Mouse (Mus musculus) olfactory bulb, adult 2 months (tissue): ENCODE data around the gene Ccdc12. TPM values are rescaled to one million over a fixed set of nuclear protein-coding genes. Genes with fewer than 3 reads are reported as not detected.

Source experiments
- H3K27ac ChIP-seq: fragments of 200-500 bp; 2 replicates; pipeline ENCODE4 v1.5.1; 2012; ENCODE audit warnings: low read depth, low read length; ENCODE audit not compliant: insufficient read depth
- H3K4me1 ChIP-seq: fragments of 200-500 bp; 2 replicates; pipeline ENCODE4 v1.6.1; 2012; ENCODE audit warnings: low read length; ENCODE audit not compliant: control insufficient read depth, insufficient read depth
- H3K4me3 ChIP-seq: fragments of 200-500 bp; 2 replicates; pipeline ENCODE4 v1.5.1; 2012; ENCODE audit warnings: mild to moderate bottlenecking, low read depth, low read length, moderate library complexity; ENCODE audit not compliant: insufficient read depth
- CTCF ChIP-seq: fragments of 200-500 bp; IDR thresholded peaks from 2 replicates; pipeline ENCODE4 v1.5.1; 2012; ENCODE audit warnings: low read depth, mild to moderate bottlenecking, low read length, moderate library complexity; ENCODE audit not compliant: insufficient read depth
- POLR2A ChIP-seq: fragments of 200-500 bp; IDR thresholded peaks from 2 replicates; pipeline ENCODE4 v1.6.1; 2012; ENCODE audit warnings: mild to moderate bottlenecking, low read depth, low read length, moderate library complexity; ENCODE audit not compliant: insufficient read depth
- WGBS: fragments of 180-500 bp; shearing (Covaris S2); methylation state at CpG from one replicate; pipeline ENCODE4 v1.1.7; 2018; 5-methylcytosine and 5-hydroxymethylcytosine counted together
- polyA plus RNA-seq: library from polyadenylated mRNA; stranded (reverse); fragments of >200 nt; gene quantifications from 2 replicates; pipeline ENCODE4 v1.2.4, GENCODE M21; 2012; ENCODE audit warnings: low replicate concordance; ENCODE audit not compliant: missing spikeins, insufficient read depth, insufficient read length

Ccdc12 gene
- polyA plus RNA-seq, 1 experiment, result not detected

DNA sequence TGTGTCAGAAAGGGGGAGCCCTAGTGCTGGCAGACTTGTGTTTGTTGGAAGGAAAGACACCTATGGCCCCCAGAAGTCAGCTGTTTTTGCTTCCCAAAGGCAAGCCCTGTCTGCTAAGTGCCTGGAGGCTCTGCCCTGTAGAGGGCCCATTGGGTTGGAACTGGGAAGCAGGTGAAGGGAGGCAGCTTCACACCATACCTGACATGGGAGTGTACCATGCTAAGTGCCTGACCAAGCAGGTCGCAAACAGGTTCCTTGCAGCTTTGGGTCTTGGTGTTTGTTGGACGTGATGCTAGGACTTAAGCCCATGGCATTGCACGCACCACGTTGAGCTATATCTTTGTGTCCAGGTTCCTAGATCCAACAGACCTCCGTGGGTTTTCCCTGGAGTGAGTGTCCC, 40.1 kb downstream of the Ccdc12 start:
- 92% methylated on average over 5 of the region's 5 CpGs for WGBS
- Histone ChIP-seq H3K4me1 (0 out of 2 replicates have a peak, but pooled peaks cover 6% of the 10 kb centered on the region), H3K27ac (no peak overlapping the region), H3K4me3 (no peak overlapping the region)
- TF ChIP-seq CTCF (no peak), POLR2A (no peak)

- Histone ChIP-seq H3K27ac (no peak overlapping the region), H3K4me3 (no peak overlapping the region), H3K4me1 (0 out of 2 replicates have a peak, but pooled peaks cover 6% of the 10 kb centered on the region)
- 85% methylated on average over 3 of the region's 3 CpGs for WGBS
- no peak for TF ChIP-seq POLR2A
Observed at GRCm38 (mm10) chr9:110697465-110697864, 41.2 kb downstream of the Ccdc12 start.

GRCm38 (mm10) chr9:110699574-110699973, 43.3 kb downstream of the Ccdc12 start:
- Histone ChIP-seq H3K4me3 (no peak overlapping the region), H3K4me1 (0 out of 2 replicates have a peak, but pooled peaks cover 6% of the 10 kb centered on the region), H3K27ac (no peak overlapping the region)
- TF ChIP-seq POLR2A, result no peak
- no peak for TF ChIP-seq CTCF
- 96% methylated on average over 3 of the region's 3 CpGs for WGBS

GRCm38 (mm10) chr9:110701114-110702032, 45.1 kb downstream of the Ccdc12 start:
- H3K4me3 ChIP-seq, result no peak overlapping the region
- 0 out of 2 replicates have a peak, but pooled peaks cover 6% of the 10 kb centered on the region for H3K4me1 ChIP-seq
- WGBS, result 73% methylated on average over 12 of the region's 12 CpGs
- no peak for TF ChIP-seq CTCF
- TF ChIP-seq POLR2A, result no peak
- no peak overlapping the region for H3K27ac ChIP-seq

DNA sequence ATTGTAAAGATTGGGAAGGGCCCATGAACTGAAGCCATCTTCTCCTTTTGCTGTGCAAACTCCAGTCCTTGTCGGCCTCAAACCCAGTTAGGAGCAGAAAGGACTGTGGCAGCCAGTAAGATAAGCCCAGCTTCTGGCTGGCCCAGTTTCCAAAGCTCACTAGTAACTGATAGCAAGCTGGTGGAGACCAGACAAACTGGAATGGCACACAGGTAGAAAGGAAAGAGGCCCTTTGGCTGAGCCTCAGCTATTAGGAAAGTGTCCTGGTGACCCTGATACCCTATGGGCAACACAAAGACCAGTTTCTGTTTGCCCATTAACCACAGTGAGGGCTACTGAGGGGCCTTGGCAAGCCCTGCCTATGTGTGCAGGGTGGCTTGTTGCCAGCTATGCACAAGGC, 46.5 kb downstream of the Ccdc12 start:
- H3K27ac ChIP-seq, result no peak overlapping the region
- TF ChIP-seq POLR2A (no peak), CTCF (no peak)
- 0 out of 2 replicates have a peak, but pooled peaks cover 6% of the 10 kb centered on the region for H3K4me1 ChIP-seq
- no peak overlapping the region for H3K4me3 ChIP-seq
- WGBS, result 66% methylated on average over 1 of the region's 1 CpGs

GRCm38 (mm10) chr9:110703951-110704350, 47.6 kb downstream of the Ccdc12 start:
- 95% methylated on average over 6 of the region's 6 CpGs for WGBS
- no peak overlapping the region for H3K4me3 ChIP-seq
- peaks cover 11% of the 10 kb centered on the region; the same call in 1 of the 2 replicates for H3K4me1 ChIP-seq
- no peak overlapping the region for H3K27ac ChIP-seq
- no peak for TF ChIP-seq CTCF

DNA sequence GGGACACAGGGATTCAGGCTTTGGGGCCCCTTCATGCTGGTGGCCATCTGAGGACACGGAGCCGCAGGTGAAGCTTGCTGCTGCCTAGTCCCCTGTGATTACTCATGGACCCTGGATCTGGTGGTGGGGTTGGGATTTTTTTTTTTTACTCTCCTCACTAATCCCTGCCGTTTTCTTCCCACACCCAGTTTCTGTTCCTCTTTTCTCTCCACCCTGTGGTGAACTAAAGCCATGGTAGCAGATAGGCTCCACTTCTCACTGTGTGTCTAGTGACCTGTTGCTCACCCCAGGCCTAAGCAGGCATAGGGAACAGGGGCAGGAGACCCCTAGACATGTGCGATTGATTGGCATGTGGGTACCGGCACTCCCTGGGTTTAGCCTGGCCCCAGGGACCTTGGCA, 50.5 kb downstream of the Ccdc12 start:
- TF ChIP-seq CTCF, result no peak
- TF ChIP-seq POLR2A, result no peak
- H3K27ac ChIP-seq, result no peak overlapping the region
- peaks cover 8% of the 10 kb centered on the region for H3K4me1 ChIP-seq
- WGBS, result 78% methylated on average over 5 of the region's 5 CpGs
- H3K4me3 ChIP-seq, result no peak overlapping the region

DNA sequence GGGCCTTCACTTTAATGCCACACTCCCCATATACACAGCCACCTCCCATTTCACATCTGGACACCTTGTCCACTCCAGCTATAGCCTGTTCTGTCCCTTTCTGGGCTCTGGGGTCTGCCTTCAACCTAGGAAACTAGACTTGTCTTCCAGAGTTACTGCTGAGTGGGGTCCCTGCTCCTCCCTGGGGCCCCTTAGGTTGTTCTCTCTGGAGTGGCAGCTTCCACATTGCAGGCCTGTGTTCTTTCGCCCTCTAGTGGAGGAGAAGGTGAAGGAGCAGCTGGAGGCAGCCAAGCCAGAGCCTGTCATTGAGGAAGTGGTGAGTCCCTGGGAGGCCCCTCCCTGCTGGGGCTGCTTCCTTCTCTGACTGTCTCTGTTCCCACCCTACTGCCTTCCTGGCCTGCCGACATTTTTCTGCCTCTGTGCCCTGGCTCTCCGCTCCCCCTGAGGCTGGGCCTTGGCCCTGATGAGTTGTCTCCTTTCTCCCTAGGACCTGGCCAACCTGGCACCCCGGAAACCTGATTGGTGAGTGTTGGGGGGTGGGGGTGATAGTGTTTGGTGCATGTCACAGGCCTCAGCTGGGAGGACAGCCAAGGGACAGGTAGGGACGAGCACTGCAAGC, 53.4 kb downstream of the Ccdc12 start:
- WGBS, result 46% methylated on average over 5 of the region's 5 CpGs

GRCm38 (mm10) chr9:110711532-110711931, 55.2 kb downstream of the Ccdc12 start:
- TF ChIP-seq POLR2A (no peak), CTCF (no peak)
- H3K27ac ChIP-seq, result no peak overlapping the region
- H3K4me1 ChIP-seq, result peaks cover 8% of the 10 kb centered on the region
- H3K4me3 ChIP-seq, result no peak overlapping the region
- 100% methylated on average over 1 of the region's 1 CpGs for WGBS

More for the DNA sequence above, 53.4 kb downstream of the Ccdc12 start:
- peaks cover 8% of the 10 kb centered on the region for H3K4me1 ChIP-seq
- H3K27ac ChIP-seq, result no peak overlapping the region
- TF ChIP-seq CTCF, result peak; percentile 68
- no peak for TF ChIP-seq POLR2A
- no peak overlapping the region for H3K4me3 ChIP-seq
